Comparison of ENCODE assay signal across 34 mouse cellular contexts in the genomic region with DNA sequence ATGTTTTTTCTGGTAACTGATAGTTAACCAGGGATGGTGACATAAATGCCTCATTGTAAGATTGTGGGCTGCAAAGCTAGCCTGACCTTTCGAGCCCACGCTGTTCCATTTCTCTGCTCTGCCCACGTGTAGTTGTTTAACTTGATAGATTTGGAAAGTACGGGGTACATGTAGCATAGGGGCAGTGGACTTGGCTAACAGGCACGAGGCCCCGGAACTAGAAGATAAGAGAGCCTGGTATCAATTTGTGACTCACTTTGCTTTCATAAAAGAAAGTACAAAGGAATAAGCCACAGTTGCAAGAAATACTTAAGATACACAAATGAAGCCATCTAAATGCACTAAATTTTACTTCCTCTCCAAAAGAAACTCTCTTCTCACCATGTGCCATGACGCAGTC.
"Had no signal": no experiment of that assay in that cellular context is flagged by ENCODE, and none has a peak within 500 bp of the region (broad histone marks: within the 10 kb centered on the region; RNA-seq: fewer than 3 reads in every experiment).

No protein-coding gene starts in this region.

- H3K36me3 ChIP-seq: heart, embryonic 10.5 days; heart, embryonic 12.5 days; heart, embryonic 13.5 days; heart, embryonic 15.5 days; hindbrain, embryonic 10.5 days; hindbrain, embryonic 12.5 days; hindbrain, embryonic 13.5 days; hindbrain, embryonic 15.5 days; intestine, embryonic 15.5 days; kidney, embryonic 15.5 days had no signal

- H3K9ac ChIP-seq: heart, embryonic 12.5 days; heart, embryonic 13.5 days; heart, embryonic 15.5 days; hindbrain, embryonic 12.5 days; hindbrain, embryonic 13.5 days; hindbrain, embryonic 14.5 days; hindbrain, embryonic 15.5 days; intestine, embryonic 15.5 days; kidney, embryonic 15.5 days had no signal

- H3K4me3 ChIP-seq: heart, embryonic 10.5 days; heart, embryonic 12.5 days; heart, embryonic 13.5 days; heart, embryonic 15.5 days; hindbrain, embryonic 10.5 days; hindbrain, embryonic 12.5 days; hindbrain, embryonic 13.5 days; hindbrain, embryonic 15.5 days; intestine, embryonic 15.5 days; kidney, embryonic 15.5 days; layer of hippocampus, adult 2 months had no signal

- H3K4me1 ChIP-seq: heart, embryonic 10.5 days; heart, embryonic 12.5 days; heart, embryonic 13.5 days; heart, embryonic 15.5 days; hindbrain, embryonic 10.5 days; hindbrain, embryonic 12.5 days; hindbrain, embryonic 13.5 days; hindbrain, embryonic 15.5 days; intestine, embryonic 15.5 days; kidney, embryonic 15.5 days had no signal

- H3K9me3 ChIP-seq: heart, embryonic 10.5 days; heart, embryonic 12.5 days; heart, embryonic 13.5 days; heart, embryonic 15.5 days; hindbrain, embryonic 10.5 days; hindbrain, embryonic 12.5 days; hindbrain, embryonic 13.5 days; hindbrain, embryonic 15.5 days; intestine, embryonic 15.5 days; kidney, embryonic 15.5 days had no signal

- H3K4me2 ChIP-seq: heart, embryonic 11.5 days; heart, embryonic 12.5 days; heart, embryonic 13.5 days; heart, embryonic 15.5 days; hindbrain, embryonic 12.5 days; hindbrain, embryonic 13.5 days; hindbrain, embryonic 14.5 days; hindbrain, embryonic 15.5 days; intestine, embryonic 15.5 days; kidney, embryonic 15.5 days had no signal

- DNase-seq: heart, postnatal 10 days; heart, postnatal 14 days; heart, postnatal 36 days; heart, postnatal 4 days; kidney, adult 11 months; kidney, adult 18-20 months; kidney, adult 8-10 months; kidney, adult 9 months; kidney, postnatal 10 days; kidney, postnatal 14 days; kidney, postnatal 25 days; kidney, postnatal 36 days; kidney, postnatal 4 days; layer of hippocampus, adult 9-11 months; layer of hippocampus, postnatal 36 days had no signal

- H3K27me3 ChIP-seq: heart, embryonic 12.5 days; heart, embryonic 13.5 days; heart, embryonic 15.5 days; hindbrain, embryonic 12.5 days; hindbrain, embryonic 13.5 days; hindbrain, embryonic 15.5 days; intestine, embryonic 15.5 days; kidney, embryonic 15.5 days had no signal

- ATAC-seq: hindbrain, embryonic 16.5 days; hindbrain, postnatal 0 days; inflammation-experienced regulatory T-cells, adult 6 months; intestine, embryonic 15.5 days; intestine, embryonic 16.5 days; intestine, postnatal 0 days had no signal

- H3K27ac ChIP-seq: heart, embryonic 10.5 days; heart, embryonic 13.5 days; heart, embryonic 15.5 days; hindbrain, embryonic 10.5 days; hindbrain, embryonic 12.5 days; hindbrain, embryonic 13.5 days; hindbrain, embryonic 14.5 days; hindbrain, embryonic 15.5 days; hindbrain, postnatal 0 days; intestine, embryonic 15.5 days; kidney, embryonic 15.5 days; kidney, postnatal 0 days; layer of hippocampus, adult 2 months had no signal
